Mouse (Mus musculus) gastrocnemius, adult 2 months (tissue): ENCODE measurements around the gene Jazf1. TPM values are rescaled to one million over a fixed set of nuclear protein-coding genes. Genes with fewer than 3 reads are reported as not detected.

ENCODE experiments used
- DNase-seq: peaks from one replicate; pipeline ENCODE4 v3.0.0; 2022
- H3K27ac ChIP-seq: fragments of 200-600 bp; 2 replicates; pipeline ENCODE4 v1.8.1; 2022; ENCODE audit warnings: mild to moderate bottlenecking
- H3K4me3 ChIP-seq: fragments of 200-600 bp; 2 replicates; pipeline ENCODE4 v1.8.1; 2022; ENCODE audit warnings: mild to moderate bottlenecking, moderate library complexity
- CTCF ChIP-seq: fragments of 200-600 bp; IDR thresholded peaks from 2 replicates; pipeline ENCODE4 v1.8.1; 2022; ENCODE audit warnings: antibody characterized with exemption, mild to moderate bottlenecking, moderate library complexity
- intact Hi-C: fragments of 180-260 bp; cut with DNase I; formaldehyde crosslinking; loops from one replicate; pipeline ENCODE4 v1.15.1; 2025
- total RNA-seq, 2 experiments: library from RNA; stranded (reverse); gene quantifications; 2 replicates each; pipeline ENCODE4 v1.2.3; 2021

Jazf1 gene
- total RNA-seq, 2 experiments from 2014 or later = 0.43 to 1.1 TPM

GRCm38 (mm10) chr6:52912143-52912918 lies 156.1 kb downstream of the Jazf1 start:
- no peak for TF ChIP-seq CTCF
- DNase-seq = no peak

GRCm38 (mm10) chr6:52906801-52907200 lies 161.6 kb downstream of the Jazf1 start:
- Histone ChIP-seq H3K4me3 (no peak overlapping the region), H3K27ac (no peak overlapping the region)
- peak; percentile 33 for DNase-seq
- intact Hi-C loops = no loop called here
- TF ChIP-seq CTCF = no peak

More at GRCm38 (mm10) chr6:52912143-52912918, 156.1 kb downstream of the Jazf1 start:
- peak overlapping the region; percentile 52; the same call in 1 of the 2 replicates for H3K27ac ChIP-seq
- H3K4me3 ChIP-seq = no peak overlapping the region
- intact Hi-C loops = loop anchor here (10.0 kb wide), 2 partner anchors 188 to 338 kb away; no protein-coding TSS in a partner anchor

GRCm38 (mm10) chr6:52905100-52905499 lies 163.3 kb downstream of the Jazf1 start:
- no peak for DNase-seq
- intact Hi-C loops = no loop called here
- TF ChIP-seq CTCF = no peak
- Histone ChIP-seq H3K4me3 (no peak overlapping the region), H3K27ac (no peak overlapping the region)

DNA sequence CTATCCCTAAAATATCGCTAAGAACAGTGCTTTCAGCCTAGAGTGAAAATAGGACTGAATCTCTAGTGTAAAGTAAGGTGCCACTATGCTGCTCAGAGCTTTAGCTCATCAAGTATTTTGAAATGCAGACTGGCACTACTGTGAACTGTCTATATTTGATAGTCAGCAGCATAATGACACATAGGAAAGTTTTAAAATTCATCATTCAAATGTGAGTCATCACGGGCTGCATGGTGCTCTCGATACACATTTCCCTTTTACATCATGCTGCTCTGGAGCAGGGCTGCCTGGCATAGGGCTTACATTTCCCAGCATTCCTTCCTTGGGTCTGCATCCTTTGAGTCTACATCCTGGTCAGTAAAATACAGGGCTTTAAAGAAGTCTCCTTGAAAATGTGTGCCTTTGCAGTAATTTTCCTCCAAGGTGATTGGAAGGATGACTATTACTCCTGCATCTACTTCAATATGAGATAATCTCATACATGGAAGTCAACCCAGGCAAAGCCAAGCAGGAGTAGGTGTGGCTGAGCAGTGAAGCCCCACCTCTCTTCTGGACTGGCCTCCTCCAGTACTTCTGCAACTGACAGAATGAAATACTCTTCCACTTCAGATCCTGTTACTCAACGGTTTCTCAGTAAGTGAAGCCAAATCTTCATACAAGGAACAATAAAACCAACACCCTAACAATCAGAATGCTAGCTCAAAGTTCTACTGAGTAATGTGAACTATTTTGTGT lies 165.0 kb downstream of the Jazf1 start:
- no peak overlapping the region for H3K27ac ChIP-seq
- intact Hi-C loops = no loop called here
- no peak overlapping the region for H3K4me3 ChIP-seq
- TF ChIP-seq CTCF = no peak
- DNase-seq = no peak

- no peak overlapping the region for H3K4me3 ChIP-seq
- no peak overlapping the region for H3K27ac ChIP-seq
- TF ChIP-seq CTCF = no peak
- intact Hi-C loops = no loop called here
- DNase-seq = no peak
Observed at GRCm38 (mm10) chr6:52899574-52900245, 168.7 kb downstream of the Jazf1 start.

- TF ChIP-seq CTCF = no peak
- no peak for DNase-seq
- no peak overlapping the region for H3K27ac ChIP-seq
- intact Hi-C loops = no loop called here
- no peak overlapping the region for H3K4me3 ChIP-seq
Observed at GRCm38 (mm10) chr6:52895075-52895474, 173.4 kb downstream of the Jazf1 start.

- intact Hi-C loops = no loop called here
- Histone ChIP-seq H3K27ac (no peak overlapping the region), H3K4me3 (no peak overlapping the region)
- DNase-seq = no peak
- TF ChIP-seq CTCF = no peak
Observed at GRCm38 (mm10) chr6:52894501-52894823, 174.0 kb downstream of the Jazf1 start.

DNA sequence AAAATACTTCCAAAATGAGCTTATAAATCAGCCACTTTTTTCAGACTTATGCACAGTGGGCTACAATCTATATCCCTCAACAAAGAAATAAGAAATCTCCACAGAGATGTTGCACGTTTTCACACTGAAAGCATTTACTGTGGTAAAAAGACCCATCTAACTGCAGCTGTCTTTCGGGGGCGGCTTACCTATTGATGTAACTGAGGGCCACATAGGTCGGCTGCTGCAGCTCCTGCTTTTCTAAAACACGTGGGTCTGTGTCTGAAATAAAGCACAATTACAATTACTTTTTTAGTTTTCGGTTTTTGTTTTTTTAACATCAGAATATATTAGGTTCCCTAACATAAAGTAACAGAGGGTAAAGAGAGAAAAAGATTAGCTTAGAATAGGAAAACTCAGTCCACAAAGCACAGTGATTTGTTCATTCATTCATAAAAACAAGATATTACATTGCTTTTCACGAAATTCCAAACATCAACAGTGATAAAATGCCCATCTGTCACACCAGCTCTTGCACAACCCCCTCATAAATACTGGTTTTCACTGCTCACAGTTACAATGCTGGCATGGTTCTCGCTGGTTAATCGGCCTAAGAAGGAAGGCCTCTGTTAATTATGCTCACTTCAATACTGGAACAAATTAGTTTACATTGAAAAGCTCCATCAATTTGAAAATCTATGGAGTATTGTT lies 174.5 kb downstream of the Jazf1 start:
- H3K4me3 ChIP-seq = no peak overlapping the region
- intact Hi-C loops = no loop called here
- TF ChIP-seq CTCF = no peak
- DNase-seq = no peak
- H3K27ac ChIP-seq = no peak overlapping the region

- intact Hi-C loops = no loop called here
- DNase-seq = no peak
- H3K4me3 ChIP-seq = no peak overlapping the region
- TF ChIP-seq CTCF = no peak
- H3K27ac ChIP-seq = no peak overlapping the region
Observed at GRCm38 (mm10) chr6:52892978-52893377, 175.5 kb downstream of the Jazf1 start.

GRCm38 (mm10) chr6:52887541-52888203 lies 180.8 kb downstream of the Jazf1 start:
- no peak for TF ChIP-seq CTCF
- H3K4me3 ChIP-seq = no peak overlapping the region
- intact Hi-C loops = no loop called here
- no peak for DNase-seq
- no peak overlapping the region for H3K27ac ChIP-seq

DNA sequence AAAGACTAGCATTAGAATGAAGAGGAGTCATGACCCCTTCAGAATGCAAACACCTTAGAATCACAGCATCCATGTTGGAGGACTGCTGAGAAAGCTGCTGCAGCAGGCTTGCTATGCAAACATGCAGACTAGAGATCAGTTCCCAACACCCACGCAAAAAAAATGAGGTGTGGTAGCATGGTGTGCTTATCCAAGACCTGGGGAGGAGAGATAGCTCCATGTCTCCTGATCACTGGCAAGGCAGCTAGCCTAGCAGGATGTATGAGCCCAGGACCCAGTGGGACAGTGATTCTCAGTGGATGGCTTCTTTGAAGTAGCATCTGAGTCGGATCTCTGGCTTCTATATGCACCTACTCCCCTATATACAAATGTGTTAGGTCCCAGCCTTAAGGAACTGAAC lies 184.7 kb downstream of the Jazf1 start:
- TF ChIP-seq CTCF = no peak
- intact Hi-C loops = no loop called here
- H3K27ac ChIP-seq = no peak overlapping the region

GRCm38 (mm10) chr6:52877176-52877575 lies 191.3 kb downstream of the Jazf1 start:
- no peak for DNase-seq
- Histone ChIP-seq H3K4me3 (no peak overlapping the region), H3K27ac (no peak overlapping the region)
- intact Hi-C loops = no loop called here
- no peak for TF ChIP-seq CTCF

More for the DNA sequence above, 184.7 kb downstream of the Jazf1 start:
- DNase-seq = no peak
- H3K4me3 ChIP-seq = no peak overlapping the region
